Mouse (Mus musculus) hindbrain, embryonic 16.5 days (tissue): ENCODE measurements at regions not wholly inside any gene's neighbourhood (a gene's known extent, or its start where the extent isn't known, plus 50 kb on each side); places are given as distances from the start of the nearest gene placed in this dataset.

Experiments
- ATAC-seq: fragments of 200-750 bp; cut with Nextera tagmentation; 2 replicates; pipeline ENCODE4 v1.8.0; 2017; ENCODE audit warnings: moderate TSS enrichment, moderate library complexity
- H3K27ac ChIP-seq: fragments of 300-500 bp; sonication (generic); 2 replicates; pipeline ENCODE4 v1.5.1; 2014; ENCODE audit warnings: low read depth, mild to moderate bottlenecking, control low read depth, low read length, moderate library complexity
- H3K27me3 ChIP-seq: fragments of 300-500 bp; sonication (generic); replicated peaks from 2 replicates; pipeline ENCODE4 v1.6.1; 2014; ENCODE audit warnings: low read length; ENCODE audit not compliant: control insufficient read depth, insufficient read depth
- H3K36me3 ChIP-seq: fragments of 300-500 bp; sonication (generic); 2 replicates; pipeline ENCODE4 v1.6.1; 2014; ENCODE audit warnings: mild to moderate bottlenecking, low read length, moderate library complexity, mixed read lengths; ENCODE audit not compliant: control insufficient read depth, insufficient read depth
- H3K4me1 ChIP-seq: fragments of 300-500 bp; sonication (generic); 2 replicates; pipeline ENCODE4 v1.6.1; 2014; ENCODE audit warnings: low read depth, low read length; ENCODE audit not compliant: control insufficient read depth, insufficient read depth
- H3K4me2 ChIP-seq: fragments of 300-500 bp; sonication (generic); 2 replicates; pipeline ENCODE4 v1.6.1; 2014; ENCODE audit warnings: mild to moderate bottlenecking, low read length, control low read depth, moderate library complexity
- H3K4me3 ChIP-seq: fragments of 300-500 bp; sonication (generic); 2 replicates; pipeline ENCODE4 v1.5.1; 2014; ENCODE audit warnings: mild to moderate bottlenecking, low read length, control low read depth, moderate library complexity
- H3K9ac ChIP-seq: fragments of 300-500 bp; sonication (generic); 2 replicates; pipeline ENCODE4 v1.6.1; 2014; ENCODE audit warnings: low read depth, mild to moderate bottlenecking, control low read depth, low read length, moderate library complexity
- H3K9me3 ChIP-seq: fragments of 300-500 bp; sonication (generic); 2 replicates; pipeline ENCODE4 v1.6.1; 2014; ENCODE audit warnings: mild to moderate bottlenecking, low read length, moderate library complexity; ENCODE audit not compliant: control insufficient read depth
- WGBS: fragments of 180-500 bp; shearing (Covaris S2); extraction: QIAGEN DNeasy Blood & Tissue Kit; methylation state at CpG from one replicate; pipeline ENCODE4 v1.1.7; 2014; 5-methylcytosine and 5-hydroxymethylcytosine counted together

- H3K36me3 ChIP-seq: no peaks in the 10 kb centered on the region
- no peak overlapping the region for H3K4me2 ChIP-seq
- H3K27ac ChIP-seq: no peak overlapping the region; the same call in 1 of the 2 replicates
- no peaks in the 10 kb centered on the region for H3K9me3 ChIP-seq
- no peak overlapping the region for H3K9ac ChIP-seq
- no peaks in the 10 kb centered on the region for H3K4me1 ChIP-seq
- H3K27me3 ChIP-seq: no peaks in the 10 kb centered on the region
- ATAC-seq: no peak
- no peak overlapping the region for H3K4me3 ChIP-seq
- WGBS: 74% methylated on average over 16 of the region's 16 CpGs
Measured at GRCm38 (mm10) chr1:179866056-179866772, 62.7 kb upstream of the Ahctf1 start.

DNA sequence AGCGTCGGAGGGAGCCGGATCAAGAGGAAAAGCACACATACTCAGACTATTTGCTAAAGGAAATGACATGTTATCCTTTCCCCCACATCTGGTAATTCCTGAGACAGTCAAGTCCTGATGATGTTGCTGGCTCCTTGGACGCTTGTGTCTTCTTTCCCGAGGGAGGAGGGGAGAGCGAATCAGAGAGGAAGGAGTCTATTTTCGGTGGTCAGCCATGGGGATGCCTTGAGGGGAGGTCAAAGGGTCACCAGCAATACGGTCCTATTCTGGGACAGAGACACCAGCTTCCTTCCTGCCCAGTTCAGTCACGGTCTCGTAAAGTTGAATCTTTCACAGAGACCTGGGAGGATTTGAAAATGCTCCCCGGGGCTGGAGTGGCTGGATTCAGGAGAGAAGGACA lies 62.1 kb upstream of the Ahctf1 start:
- Histone ChIP-seq H3K27ac (no peak overlapping the region), H3K9me3 (no peaks in the 10 kb centered on the region), H3K4me3 (no peak overlapping the region), H3K36me3 (no peaks in the 10 kb centered on the region), H3K9ac (no peak overlapping the region), H3K4me2 (no peak overlapping the region), H3K4me1 (no peaks in the 10 kb centered on the region), H3K27me3 (no peaks in the 10 kb centered on the region)
- no peak for ATAC-seq
- WGBS: 73% methylated on average over 11 of the region's 11 CpGs

DNA sequence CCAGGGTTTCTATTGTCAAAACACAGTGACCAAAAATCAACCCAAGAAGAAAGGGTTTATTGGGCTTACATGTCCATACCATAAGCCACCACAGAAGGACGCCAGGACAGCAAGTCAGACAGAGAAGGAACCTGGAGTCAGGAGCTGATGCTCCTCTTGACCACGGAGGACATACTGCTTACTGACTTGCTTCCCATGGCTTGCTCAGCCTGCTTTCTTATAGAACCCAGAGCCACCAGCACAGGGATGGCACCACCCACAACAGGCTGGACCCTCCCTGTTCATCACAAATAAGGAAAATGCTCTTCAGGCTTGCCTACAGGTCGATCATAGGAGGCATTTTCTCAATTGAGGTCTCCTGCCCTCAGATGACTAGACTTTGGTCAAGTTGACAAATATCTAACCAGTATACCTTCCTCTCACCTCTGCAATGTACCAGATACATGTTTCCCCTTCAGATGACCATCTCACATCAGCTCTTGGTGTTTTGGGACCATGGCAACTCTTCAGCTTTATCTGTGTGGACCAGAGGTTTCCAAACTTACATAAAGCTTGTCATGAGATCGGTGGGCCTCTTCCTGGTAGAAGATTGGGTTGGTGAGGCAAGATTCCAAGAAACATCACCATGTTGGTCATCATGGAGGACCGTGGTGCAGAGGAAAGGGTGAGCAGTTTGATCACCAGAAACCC lies 61.2 kb upstream of the Ahctf1 start:
- Histone ChIP-seq H3K9ac (no peak overlapping the region), H3K4me3 (no peak overlapping the region), H3K4me1 (no peaks in the 10 kb centered on the region), H3K36me3 (no peaks in the 10 kb centered on the region), H3K27ac (no peak overlapping the region), H3K9me3 (no peaks in the 10 kb centered on the region), H3K27me3 (no peaks in the 10 kb centered on the region), H3K4me2 (no peak overlapping the region)
- ATAC-seq: no peak
- WGBS: 86% methylated on average over 5 of the region's 5 CpGs

- Histone ChIP-seq H3K27ac (no peak overlapping the region), H3K4me1 (no peaks in the 10 kb centered on the region), H3K9ac (no peak overlapping the region), H3K27me3 (no peaks in the 10 kb centered on the region), H3K9me3 (no peaks in the 10 kb centered on the region), H3K4me2 (no peak overlapping the region), H3K36me3 (no peaks in the 10 kb centered on the region), H3K4me3 (no peak overlapping the region)
- no peak for ATAC-seq
- 32% methylated on average over 4 of the region's 4 CpGs for WGBS
Measured at GRCm38 (mm10) chr1:179863420-179863819, 59.9 kb upstream of the Ahctf1 start.

- no peak overlapping the region for H3K4me2 ChIP-seq
- no peak overlapping the region for H3K27ac ChIP-seq
- no peaks in the 10 kb centered on the region for H3K36me3 ChIP-seq
- no peak overlapping the region for H3K9ac ChIP-seq
- 70% methylated on average over 3 of the region's 3 CpGs for WGBS
- ATAC-seq: no peak
- H3K4me3 ChIP-seq: no peak overlapping the region
- no peaks in the 10 kb centered on the region for H3K27me3 ChIP-seq
- H3K4me1 ChIP-seq: no peaks in the 10 kb centered on the region
- no peaks in the 10 kb centered on the region for H3K9me3 ChIP-seq
Measured at GRCm38 (mm10) chr1:179862941-179863340, 59.5 kb upstream of the Ahctf1 start.

- Histone ChIP-seq H3K27ac (no peak overlapping the region), H3K27me3 (no peaks in the 10 kb centered on the region), H3K4me1 (no peaks in the 10 kb centered on the region), H3K4me3 (no peak overlapping the region), H3K9me3 (no peaks in the 10 kb centered on the region), H3K4me2 (no peak overlapping the region), H3K9ac (no peak overlapping the region), H3K36me3 (no peaks in the 10 kb centered on the region)
- ATAC-seq: no peak
- 88% methylated on average over 3 of the region's 3 CpGs for WGBS
Measured at GRCm38 (mm10) chr1:179861776-179862175, 58.3 kb upstream of the Ahctf1 start.

- no peak overlapping the region for H3K4me2 ChIP-seq
- H3K36me3 ChIP-seq: no peaks in the 10 kb centered on the region
- no peak overlapping the region for H3K9ac ChIP-seq
- ATAC-seq: 0 out of 2 replicates have a peak, but pooled peaks have one; percentile 37
- H3K9me3 ChIP-seq: no peaks in the 10 kb centered on the region
- H3K27me3 ChIP-seq: no peaks in the 10 kb centered on the region
- no peak overlapping the region for H3K4me3 ChIP-seq
- H3K27ac ChIP-seq: no peak overlapping the region
- WGBS: 81% methylated on average over 8 of the region's 8 CpGs
- no peaks in the 10 kb centered on the region for H3K4me1 ChIP-seq
Measured at GRCm38 (mm10) chr1:179859552-179859902, 56.0 kb upstream of the Ahctf1 start.

DNA sequence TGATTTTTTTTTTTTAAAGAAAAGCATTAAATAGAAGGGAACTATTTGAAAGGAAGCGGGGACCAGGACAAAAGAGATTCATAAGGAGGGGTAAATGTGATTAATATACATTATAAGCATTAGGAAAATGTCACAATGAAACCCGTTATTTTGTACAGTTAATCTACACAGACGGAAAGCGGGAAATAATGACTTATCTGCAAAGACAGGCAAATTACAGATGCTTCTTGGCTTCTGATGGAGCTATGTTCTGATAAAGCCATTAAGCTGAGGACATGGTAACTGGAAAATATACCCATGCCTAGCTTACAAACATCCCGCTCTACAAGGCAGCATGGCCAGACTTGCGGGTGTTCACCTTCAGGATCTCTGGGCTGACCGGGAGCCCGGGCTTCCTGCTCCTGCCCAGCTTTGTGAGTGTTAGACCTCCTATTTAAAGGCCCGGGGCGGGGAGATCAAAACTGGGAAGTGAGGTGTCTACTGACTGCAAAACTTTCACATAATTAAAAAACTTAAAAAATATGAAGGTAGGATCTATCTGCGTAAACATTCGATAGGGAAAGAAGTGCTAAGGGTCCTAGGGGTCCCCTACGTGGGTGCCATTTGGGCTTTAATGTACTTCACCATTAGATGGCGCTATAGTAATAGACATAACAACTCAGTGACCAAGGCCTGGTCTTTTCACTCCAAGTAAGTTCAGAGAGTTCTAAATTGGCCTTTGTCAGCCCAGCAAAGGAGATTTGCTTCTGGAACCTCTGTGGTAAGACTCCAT lies 55.5 kb upstream of the Ahctf1 start:
- 46% methylated on average over 14 of the region's 14 CpGs for WGBS
- Histone ChIP-seq H3K9ac (no peak overlapping the region), H3K4me3 (no peak overlapping the region), H3K4me2 (no peak overlapping the region), H3K36me3 (no peaks in the 10 kb centered on the region), H3K27ac (no peak overlapping the region), H3K27me3 (no peaks in the 10 kb centered on the region), H3K9me3 (no peaks in the 10 kb centered on the region), H3K4me1 (no peaks in the 10 kb centered on the region)
- ATAC-seq: peak; percentile 81; the same call in 1 of the 2 replicates

- 49% methylated on average over 12 of the region's 12 CpGs for WGBS
- H3K27ac ChIP-seq: no peak overlapping the region
Measured at GRCm38 (mm10) chr1:179854288-179854965, 50.9 kb upstream of the Ahctf1 start.

More at GRCm38 (mm10) chr1:179854288-179854965, 50.9 kb upstream of the Ahctf1 start:
- Histone ChIP-seq H3K27me3 (no peaks in the 10 kb centered on the region), H3K36me3 (no peaks in the 10 kb centered on the region), H3K4me3 (no peak overlapping the region), H3K4me2 (no peak overlapping the region), H3K9me3 (no peaks in the 10 kb centered on the region), H3K9ac (no peak overlapping the region), H3K4me1 (no peaks in the 10 kb centered on the region)
- ATAC-seq: no peak
